Mouse (Mus musculus) layer of hippocampus, postnatal 14 days (tissue): ENCODE results near the gene Ercc6l2. TPM values are rescaled to one million over a fixed set of nuclear protein-coding genes. Genes with fewer than 3 reads are reported as not detected.
A peak's percentile ranks its signal among the peaks of the same experiment; 100 is the strongest.

Experiments
- DNase-seq, 2 experiments: peaks; one replicate each; pipeline ENCODE4 v3.0.0; 2021 to 2022; ENCODE audit warnings: low spot score in 2 of 2, mixed read lengths in 1 of 2
- total RNA-seq, 2 experiments: library from RNA; stranded (reverse); gene quantifications; 2 replicates each; pipeline ENCODE4 v1.2.3; 2021

Gene Ercc6l2
- total RNA-seq, 2 experiments from 2014 or later = 17.1 to 17.5 TPM

- no peak for DNase-seq
Measured at GRCm38 (mm10) chr13:63927326-63927725, 112.3 kb downstream of the Ercc6l2 start.

- DNase-seq = peak; percentile 45 to 77
Measured at GRCm38 (mm10) chr13:63929351-63929750, 114.3 kb downstream of the Ercc6l2 start.

GRCm38 (mm10) chr13:63929917-63930515, 115.0 kb downstream of the Ercc6l2 start:
- no peak for DNase-seq

GRCm38 (mm10) chr13:63930525-63930924, 115.5 kb downstream of the Ercc6l2 start:
- DNase-seq = no peak

- DNase-seq = no peak
Measured at GRCm38 (mm10) chr13:63936369-63936768, 121.3 kb downstream of the Ercc6l2 start.

GRCm38 (mm10) chr13:63940257-63940656, 125.2 kb downstream of the Ercc6l2 start:
- DNase-seq = no peak

- DNase-seq = no peak
Measured at GRCm38 (mm10) chr13:63941170-63941569, 126.1 kb downstream of the Ercc6l2 start.

GRCm38 (mm10) chr13:63943605-63944004, 128.6 kb downstream of the Ercc6l2 start:
- DNase-seq = no peak

GRCm38 (mm10) chr13:63944344-63945021, 129.4 kb downstream of the Ercc6l2 start:
- DNase-seq = no peak

Other genes with a start within 250 kb of the Ercc6l2 start
- 10 to 100 TPM; 40.2 to 48.1 TPM for gene Ptch1, start 241.6 kb upstream of the Ercc6l2 start, total RNA-seq